Mouse (Mus musculus) lung, embryonic 16.5 days (tissue): ENCODE data around the gene Gm17428. TPM values are rescaled to one million over a fixed set of nuclear protein-coding genes. Genes with fewer than 3 reads are reported as not detected.
"Not testable (repeated sequence)": the region's sequence is repeated elsewhere in the genome, so short reads cannot be mapped to it uniquely, and the experiment has no call there.

Source experiments
- ATAC-seq: fragments of 200-750 bp; cut with Nextera tagmentation; 2 replicates; pipeline ENCODE4 v1.8.0; 2017; ENCODE audit warnings: low read depth, mild to moderate bottlenecking, moderate library complexity
- H3K27ac ChIP-seq: fragments of 300-500 bp; sonication (generic); 2 replicates; pipeline ENCODE4 v1.5.1; 2014; ENCODE audit warnings: mild to moderate bottlenecking, control low read depth, low read length
- H3K27me3 ChIP-seq: fragments of 300-500 bp; sonication (generic); 2 replicates; pipeline ENCODE4 v1.6.1; 2014; ENCODE audit warnings: low read depth, low read length, mixed read lengths; ENCODE audit not compliant: control insufficient read depth, insufficient read depth
- H3K36me3 ChIP-seq: fragments of 300-500 bp; sonication (generic); 2 replicates; pipeline ENCODE4 v1.6.1; 2014; ENCODE audit warnings: low read length; ENCODE audit not compliant: control insufficient read depth, insufficient read depth
- H3K4me1 ChIP-seq: fragments of 300-500 bp; sonication (generic); replicated peaks from 2 replicates; pipeline ENCODE4 v1.6.1; 2014; ENCODE audit warnings: low read length, mixed read lengths; ENCODE audit not compliant: control insufficient read depth, insufficient read depth
- H3K4me2 ChIP-seq: fragments of 300-500 bp; sonication (generic); 2 replicates; pipeline ENCODE4 v1.6.1; 2014; ENCODE audit warnings: low read depth, low read length, control low read depth
- H3K4me3 ChIP-seq: fragments of 300-500 bp; sonication (generic); 2 replicates; pipeline ENCODE4 v1.5.1; 2014; ENCODE audit warnings: mild to moderate bottlenecking, low read length, control low read depth
- H3K9ac ChIP-seq: fragments of 300-500 bp; sonication (generic); 2 replicates; pipeline ENCODE4 v1.6.1; 2014; ENCODE audit warnings: low read length, control low read depth
- H3K9me3 ChIP-seq: fragments of 300-500 bp; sonication (generic); 2 replicates; pipeline ENCODE4 v1.6.1; 2016; ENCODE audit warnings: low read length; ENCODE audit not compliant: control insufficient read depth
- WGBS: fragments of 180-500 bp; shearing (Covaris S2); extraction: QIAGEN DNeasy Blood & Tissue Kit; methylation state at CpG from one replicate; pipeline ENCODE4 v1.1.7; 2014; 5-methylcytosine and 5-hydroxymethylcytosine counted together
- polyA plus RNA-seq: library from polyadenylated mRNA; unstranded; fragments of >200 nt; fragmentation: Nextera tagmentation; extraction: Ambion mirVana; gene quantifications from 2 replicates; pipeline ENCODE4 v1.2.1, GENCODE M21; 2015

Gm17428 gene
- polyA plus RNA-seq, 1 experiment from 2014 or later, result not detected

GRCm38 (mm10) chr14:54993636-54994035 is 16.9 kb downstream of the Gm17428 start:
- Histone ChIP-seq H3K4me2 (peak overlapping the region; percentile 35), H3K9me3 (no peaks in the 10 kb centered on the region), H3K4me1 (peaks cover 16% of the 10 kb centered on the region), H3K36me3 (no peaks in the 10 kb centered on the region), H3K9ac (peak overlapping the region; percentile 50), H3K27me3 (no peaks in the 10 kb centered on the region), H3K27ac (peak overlapping the region; percentile 89), H3K4me3 (peak overlapping the region; percentile 24)
- 38% methylated on average over 10 of the region's 10 CpGs for WGBS
- peak; percentile 84 for ATAC-seq

GRCm38 (mm10) chr14:54994136-54994868 is 17.6 kb downstream of the Gm17428 start, which contains the start of gene Myh7:
TSS of gene Myh7 (minus strand) at chr14:54994626.
- no peaks in the 10 kb centered on the region for H3K27me3 ChIP-seq
- peaks cover 16% of the 10 kb centered on the region for H3K4me1 ChIP-seq
- H3K36me3 ChIP-seq, result no peaks in the 10 kb centered on the region
- H3K4me2 ChIP-seq, result peak within 1 kb of the TSS; percentile 35
- peak; percentile 19; the same call in 1 of the 2 replicates for ATAC-seq
- peak within 1 kb of the TSS; percentile 89 for H3K27ac ChIP-seq
- peak within 1 kb of the TSS; percentile 24 for H3K4me3 ChIP-seq
- 42% methylated on average over 11 of the region's 11 CpGs for WGBS
- H3K9ac ChIP-seq, result peak within 1 kb of the TSS; percentile 50
- H3K9me3 ChIP-seq, result no peaks in the 10 kb centered on the region

- no peaks in the 10 kb centered on the region for H3K9me3 ChIP-seq
- peaks cover 16% of the 10 kb centered on the region for H3K4me1 ChIP-seq
- no peak overlapping the region for H3K4me2 ChIP-seq
- no peak overlapping the region for H3K4me3 ChIP-seq
- no peaks in the 10 kb centered on the region for H3K36me3 ChIP-seq
- ATAC-seq, result peak; percentile 3; the same call in 1 of the 2 replicates
- no peak overlapping the region for H3K27ac ChIP-seq
- H3K27me3 ChIP-seq, result no peaks in the 10 kb centered on the region
- H3K9ac ChIP-seq, result no peak overlapping the region
These were observed 18.1 kb downstream of the Gm17428 start for GRCm38 (mm10) chr14:54994869-54995186.

GRCm38 (mm10) chr14:54995457-54996138 is 18.9 kb downstream of the Gm17428 start:
- peaks cover 16% of the 10 kb centered on the region for H3K4me1 ChIP-seq
- no peak overlapping the region for H3K27ac ChIP-seq
- no peak overlapping the region for H3K4me3 ChIP-seq
- H3K9me3 ChIP-seq, result no peaks in the 10 kb centered on the region
- ATAC-seq, result no peak
- no peaks in the 10 kb centered on the region for H3K27me3 ChIP-seq
- H3K9ac ChIP-seq, result no peak overlapping the region
- no peaks in the 10 kb centered on the region for H3K36me3 ChIP-seq
- 42% methylated on average over 14 of the region's 14 CpGs for WGBS
- no peak overlapping the region for H3K4me2 ChIP-seq

- H3K9me3 ChIP-seq, result no peaks in the 10 kb centered on the region
- H3K27ac ChIP-seq, result no peak overlapping the region
- H3K4me3 ChIP-seq, result no peak overlapping the region
- no peaks in the 10 kb centered on the region for H3K27me3 ChIP-seq
- 69% methylated on average over 9 of the region's 9 CpGs for WGBS
- peaks cover 16% of the 10 kb centered on the region for H3K4me1 ChIP-seq
- no peak overlapping the region for H3K9ac ChIP-seq
- no peaks in the 10 kb centered on the region for H3K36me3 ChIP-seq
- no peak for ATAC-seq
- no peak overlapping the region for H3K4me2 ChIP-seq
These were observed 20.1 kb downstream of the Gm17428 start for GRCm38 (mm10) chr14:54996793-54997192.

GRCm38 (mm10) chr14:54997297-54997696 is 20.6 kb downstream of the Gm17428 start:
- Histone ChIP-seq H3K36me3 (no peaks in the 10 kb centered on the region), H3K27me3 (no peaks in the 10 kb centered on the region), H3K27ac (no peak overlapping the region), H3K9ac (no peak overlapping the region), H3K4me1 (peaks cover 20% of the 10 kb centered on the region), H3K9me3 (no peaks in the 10 kb centered on the region), H3K4me3 (no peak overlapping the region), H3K4me2 (no peak overlapping the region)
- 53% methylated on average over 4 of the region's 4 CpGs for WGBS
- ATAC-seq, result no peak

GRCm38 (mm10) chr14:54998680-54999079 is 21.9 kb downstream of the Gm17428 start:
- no peak overlapping the region for H3K4me3 ChIP-seq
- H3K27me3 ChIP-seq, result no peaks in the 10 kb centered on the region
- H3K4me1 ChIP-seq, result peaks cover 31% of the 10 kb centered on the region
- no peak for ATAC-seq
- H3K27ac ChIP-seq, result no peak overlapping the region
- no peak overlapping the region for H3K9ac ChIP-seq
- no peaks in the 10 kb centered on the region for H3K9me3 ChIP-seq
- no peak overlapping the region for H3K4me2 ChIP-seq
- no peaks in the 10 kb centered on the region for H3K36me3 ChIP-seq

- WGBS, result 68% methylated on average over 5 of the region's 5 CpGs
- H3K27ac ChIP-seq, H3K4me2 ChIP-seq, H3K27me3 ChIP-seq, H3K4me3 ChIP-seq, H3K9me3 ChIP-seq, H3K36me3 ChIP-seq, ATAC-seq, H3K9ac ChIP-seq: not testable (repeated sequence)
- peaks cover 31% of the 10 kb centered on the region for H3K4me1 ChIP-seq
These were observed 23.1 kb downstream of the Gm17428 start for GRCm38 (mm10) chr14:54999868-55000267.

- H3K27ac ChIP-seq, result no peak overlapping the region
- no peak for ATAC-seq
- H3K4me1 ChIP-seq, result peaks cover 28% of the 10 kb centered on the region
- no peak overlapping the region for H3K4me2 ChIP-seq
- H3K9ac ChIP-seq, result no peak overlapping the region
- H3K27me3 ChIP-seq, result no peaks in the 10 kb centered on the region
- WGBS, result 80% methylated on average over 6 of the region's 6 CpGs
- no peaks in the 10 kb centered on the region for H3K36me3 ChIP-seq
- no peak overlapping the region for H3K4me3 ChIP-seq
- no peaks in the 10 kb centered on the region for H3K9me3 ChIP-seq
These were observed 24.1 kb downstream of the Gm17428 start for GRCm38 (mm10) chr14:55000814-55001213.
